Mouse (Mus musculus) embryo, embryonic 10 days (tissue): ENCODE data around the gene Inf2.

Source experiments
- DNase-seq: peaks from one replicate; pipeline ENCODE4 v3.0.0-alpha.2; 2015; ENCODE audit warnings: low spot score

Gene Inf2

GRCm38 (mm10) chr12:112588426-112589256, at the start of gene Inf2:
TSS of gene Inf2 (plus strand) at chr12:112588784.
- DNase-seq = peak; percentile 82

GRCm38 (mm10) chr12:112539466-112539965, 49.1 kb upstream of the Inf2 start:
- no peak for DNase-seq

GRCm38 (mm10) chr12:112540321-112540720, 48.3 kb upstream of the Inf2 start:
- no peak for DNase-seq

GRCm38 (mm10) chr12:112541483-112542091, 47.0 kb upstream of the Inf2 start:
- DNase-seq = no peak

- DNase-seq = no peak
Measured at GRCm38 (mm10) chr12:112542257-112542919, 46.2 kb upstream of the Inf2 start.

DNA sequence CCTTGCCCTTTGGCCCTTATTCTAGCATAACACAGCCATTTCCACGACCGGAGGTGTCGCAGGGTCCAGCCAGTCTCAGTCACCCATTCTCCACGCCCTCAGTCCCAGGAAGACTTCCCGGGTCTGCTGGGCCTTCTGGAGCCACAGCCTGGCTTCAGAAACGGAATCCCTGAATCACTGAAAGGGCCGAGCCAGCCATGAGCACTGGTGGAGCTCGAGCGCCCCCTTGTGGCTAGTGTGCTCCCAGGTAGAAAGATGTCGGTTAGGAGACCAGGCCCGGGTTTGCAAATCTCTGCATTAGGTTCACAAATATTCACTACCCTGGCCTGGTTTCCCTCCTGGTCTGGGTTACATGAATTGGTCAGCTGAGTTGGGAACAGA, 45.7 kb upstream of the Inf2 start:
- DNase-seq = peak; percentile 94

- no peak for DNase-seq
Measured at GRCm38 (mm10) chr12:112543941-112544340, 44.6 kb upstream of the Inf2 start.

GRCm38 (mm10) chr12:112544946-112545701, 43.5 kb upstream of the Inf2 start:
- peak; percentile 66 for DNase-seq

GRCm38 (mm10) chr12:112546110-112546509, 42.5 kb upstream of the Inf2 start:
- DNase-seq = no peak

DNA sequence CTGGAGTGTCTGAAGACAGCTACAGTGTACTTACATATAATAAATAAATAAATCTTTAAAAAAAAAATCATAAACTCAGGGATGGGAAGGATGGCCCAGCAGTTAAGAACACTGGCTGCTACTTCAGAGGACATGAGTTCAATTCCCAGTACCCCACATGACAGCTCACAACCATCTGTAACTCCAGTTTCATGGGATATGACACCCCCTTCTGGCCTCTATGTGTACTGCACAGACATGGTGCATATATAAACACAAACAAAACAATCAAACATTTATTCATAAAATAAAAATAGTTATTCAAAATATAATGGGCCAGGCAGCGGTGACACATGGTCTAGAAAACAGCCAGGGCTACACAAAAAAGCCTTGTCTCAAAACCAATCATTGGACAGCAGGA, 39.3 kb upstream of the Inf2 start:
- DNase-seq = no peak

GRCm38 (mm10) chr12:112551861-112552375, 36.7 kb upstream of the Inf2 start:
- peak; percentile 92 for DNase-seq

DNA sequence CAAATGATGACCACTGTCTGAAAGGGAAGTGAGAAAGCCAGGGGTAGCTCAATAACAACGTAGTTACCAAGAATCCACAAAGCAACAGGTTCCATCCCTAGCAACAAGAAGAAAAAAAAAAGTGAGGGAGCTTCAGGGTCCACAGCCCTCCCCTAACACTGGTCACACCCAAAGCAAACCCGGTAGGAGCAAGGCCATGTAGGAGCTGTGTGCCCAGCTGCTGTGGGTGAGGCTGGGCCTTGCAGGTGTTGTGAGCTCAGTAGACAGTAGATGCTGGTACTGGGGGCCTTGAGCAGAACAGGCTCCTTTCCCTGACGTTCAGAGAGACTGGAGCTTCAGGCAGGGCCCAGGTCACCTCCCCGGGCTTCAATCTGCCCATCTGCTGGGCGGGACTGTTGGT, 36.1 kb upstream of the Inf2 start:
- no peak for DNase-seq

- no peak for DNase-seq
Measured at GRCm38 (mm10) chr12:112554900-112555299, 33.7 kb upstream of the Inf2 start.

DNA sequence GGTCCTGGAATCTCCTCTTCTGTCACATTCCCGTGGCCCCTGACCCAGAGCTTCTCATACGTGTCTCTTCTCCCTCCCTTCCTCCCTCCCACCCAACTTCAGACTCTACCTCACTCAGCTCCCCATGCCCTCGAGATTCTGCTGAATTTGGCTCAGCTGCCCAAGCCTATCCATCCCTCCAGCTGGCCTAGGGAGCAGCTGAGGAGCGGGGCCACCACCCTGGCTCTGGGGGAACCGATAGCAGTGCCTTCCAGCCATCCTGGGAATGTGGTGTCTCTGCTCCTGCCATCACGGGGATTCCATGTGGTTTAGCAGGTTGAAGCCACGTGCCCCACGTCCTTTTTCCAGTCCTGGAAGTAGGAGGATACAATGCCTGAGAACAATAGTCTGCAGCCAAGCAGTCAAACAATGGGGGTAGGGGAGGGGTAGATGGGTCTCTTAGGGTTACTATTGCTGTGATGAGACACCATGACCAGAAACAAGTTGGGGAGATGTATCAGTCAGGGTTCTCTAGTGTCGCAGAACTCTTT, 32.0 kb upstream of the Inf2 start:
- DNase-seq = no peak

DNA sequence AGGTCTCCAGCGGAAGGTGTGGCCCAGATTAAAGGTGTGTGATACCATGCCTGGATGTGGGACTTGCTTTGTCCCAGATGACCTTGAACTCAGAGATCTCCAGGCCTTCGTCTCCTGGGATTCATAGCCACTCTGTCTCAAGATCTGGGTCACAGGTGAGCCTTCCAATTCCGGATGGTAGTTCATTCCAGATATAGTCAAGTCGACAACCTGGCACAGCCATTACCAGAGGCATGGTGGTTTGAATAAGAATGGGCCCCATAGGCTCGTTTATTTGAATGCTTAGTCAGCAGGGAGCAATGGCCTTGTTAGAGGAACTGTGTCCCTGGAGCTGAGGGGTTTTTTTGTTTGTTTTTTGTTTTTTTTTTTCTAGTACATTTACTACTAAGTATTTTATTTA, 31.4 kb upstream of the Inf2 start:
- no peak for DNase-seq

GRCm38 (mm10) chr12:112559231-112559630, 29.4 kb upstream of the Inf2 start:
- no peak for DNase-seq

DNA sequence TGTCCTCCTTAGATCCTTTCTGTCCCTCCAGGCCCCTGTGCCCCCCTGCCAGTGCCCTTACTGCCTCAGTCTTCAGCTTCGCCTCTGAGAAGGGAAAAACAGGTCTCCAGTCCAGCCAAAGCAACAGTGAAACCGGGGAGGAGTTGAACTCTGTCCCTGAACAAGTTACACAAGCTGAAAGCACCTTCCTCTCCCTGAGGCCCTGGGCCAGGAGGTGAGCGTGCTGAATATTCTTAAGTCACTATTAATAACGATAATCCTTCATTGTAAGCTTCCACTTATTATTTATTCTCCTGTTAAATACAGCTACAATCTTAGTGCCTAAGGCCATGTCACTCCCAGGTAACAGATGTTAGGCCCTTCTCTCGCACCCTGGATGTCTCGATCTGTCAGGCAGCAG, 28.9 kb upstream of the Inf2 start:
- DNase-seq = no peak

DNA sequence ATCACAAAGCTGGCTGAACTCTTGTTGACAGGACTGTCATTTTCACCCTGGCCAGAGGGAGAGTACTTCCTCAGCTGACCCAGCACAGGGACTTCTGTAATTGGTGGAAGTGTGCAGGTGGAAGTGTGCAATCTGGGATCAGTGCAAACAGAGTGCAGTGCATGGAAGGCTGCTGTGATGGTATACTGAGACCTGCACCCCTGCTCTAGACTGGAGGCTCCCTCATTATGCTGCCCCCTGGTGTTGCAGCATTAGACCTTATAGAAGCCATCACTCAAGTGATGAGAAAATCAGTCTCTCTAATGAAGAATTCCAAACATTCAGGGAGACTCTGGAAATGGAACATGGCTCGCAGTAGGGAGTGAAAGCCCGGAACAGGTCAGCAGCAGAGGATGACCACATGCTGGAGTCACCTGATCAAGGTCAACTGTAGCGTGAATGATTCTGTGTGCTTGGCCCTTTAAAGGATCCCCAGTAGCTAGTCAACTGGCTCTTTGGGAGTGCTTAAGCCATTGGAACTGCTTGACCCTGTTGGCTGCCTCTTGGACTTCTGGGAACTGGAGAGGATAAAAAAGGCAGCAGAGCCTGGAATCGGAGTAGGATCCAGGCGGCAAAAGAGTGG, 28.3 kb upstream of the Inf2 start:
- DNase-seq = peak; percentile 46

DNA sequence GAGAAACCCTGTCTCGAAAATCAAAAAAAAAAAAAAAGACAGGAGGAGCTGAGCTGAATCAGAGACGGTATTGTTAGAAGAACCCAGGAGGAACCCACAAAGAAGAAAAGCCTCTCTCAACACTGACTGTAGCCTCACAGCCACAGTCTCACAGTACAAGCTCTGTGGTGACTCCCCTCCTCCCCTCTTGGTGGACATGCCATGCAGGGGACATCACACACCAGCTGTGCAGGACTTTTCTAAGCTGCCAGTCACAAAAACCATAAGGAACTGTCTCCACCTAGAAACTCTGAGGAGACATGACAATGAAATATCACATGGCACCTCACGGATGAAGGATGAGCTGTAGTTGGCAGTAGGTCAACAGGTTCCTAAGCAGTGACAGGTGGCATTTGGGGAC, 27.4 kb upstream of the Inf2 start:
- DNase-seq = no peak

- DNase-seq = no peak
Measured at GRCm38 (mm10) chr12:112562462-112562861, 26.1 kb upstream of the Inf2 start.

DNA sequence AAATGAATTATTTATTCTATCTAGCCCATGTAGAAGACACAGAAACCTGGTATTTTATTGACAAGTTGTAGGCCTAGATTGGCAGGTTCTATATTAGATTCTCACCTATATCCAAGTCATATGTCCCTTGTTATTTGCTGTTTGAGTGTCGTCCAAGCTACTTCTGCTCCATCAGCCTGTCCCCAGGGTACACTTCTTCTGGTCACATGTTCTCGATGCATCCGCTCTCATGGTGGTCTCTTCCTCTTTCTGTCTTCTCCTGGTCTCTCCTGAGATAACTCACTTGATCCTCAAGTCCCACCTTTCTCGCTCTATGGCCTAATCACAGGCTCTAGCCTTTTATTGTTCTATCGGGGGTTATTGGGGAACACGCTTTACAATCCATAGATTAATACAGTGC, 25.6 kb upstream of the Inf2 start:
- DNase-seq = no peak
